Mouse (Mus musculus): ENCODE measurements around the gene Tmco4. TPM values are rescaled to one million over a fixed set of nuclear protein-coding genes. Genes with fewer than 3 reads are reported as not detected.

The Tmco4 gene
- polyA plus RNA-seq, 1 experiment: 3.2 TPM

DNA sequence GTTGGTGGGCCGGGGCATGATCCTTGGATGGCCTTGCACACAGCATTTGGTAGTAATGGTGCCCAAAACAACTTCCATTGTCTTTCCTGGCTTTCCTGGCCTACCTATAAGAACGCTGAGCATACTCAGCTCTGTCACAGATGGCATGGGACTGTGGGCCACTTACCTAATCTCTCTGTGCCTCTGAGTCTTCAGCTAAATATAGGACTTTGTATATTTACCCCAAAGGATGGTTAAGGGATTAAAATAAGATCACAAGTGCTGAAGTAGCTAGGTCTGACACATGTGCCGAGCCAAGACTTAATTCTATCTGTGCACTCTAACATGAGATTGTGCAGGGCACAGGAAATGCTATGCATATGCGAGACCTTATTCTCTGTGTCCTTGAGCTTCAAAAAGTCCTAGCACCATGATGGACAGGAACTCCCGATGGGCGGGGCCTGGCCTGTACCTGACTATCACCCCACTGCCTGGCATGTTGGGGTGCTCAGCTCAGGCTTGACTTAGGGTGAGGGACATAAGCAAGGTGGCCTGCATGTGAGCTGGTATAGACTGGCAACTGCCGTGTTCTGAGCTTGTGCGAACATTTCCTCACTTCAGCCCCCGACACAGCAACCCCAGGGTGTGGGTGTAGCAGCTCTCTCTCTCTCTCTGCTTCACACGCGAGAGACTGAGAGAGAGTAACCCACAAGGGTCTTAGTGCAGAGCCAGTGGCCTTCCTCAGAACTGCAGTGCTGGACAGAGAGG lies 60.7 kb downstream of the Tmco4 start:
- peaks cover 11% of the 10 kb centered on the region for H3K36me3 ChIP-seq (replicated peaks; ENCODE audit: low read length)
- H3K4me1 ChIP-seq: no peaks in the 10 kb centered on the region
- peaks cover 18% of the 10 kb centered on the region for H3K27me3 ChIP-seq (replicated peaks)
- TF ChIP-seq GATA1 (IDR thresholded peaks at IDR 0.05; ENCODE audit: borderline replicate concordance, low read length): no peak
- TF ChIP-seq FLI1 (IDR thresholded peaks at IDR 0.05; ENCODE audit: low read length): no peak
- peaks cover 24% of the 10 kb centered on the region for H3K9me3 ChIP-seq
- H3K4me3 ChIP-seq (replicated peaks): no peak overlapping the region

DNA sequence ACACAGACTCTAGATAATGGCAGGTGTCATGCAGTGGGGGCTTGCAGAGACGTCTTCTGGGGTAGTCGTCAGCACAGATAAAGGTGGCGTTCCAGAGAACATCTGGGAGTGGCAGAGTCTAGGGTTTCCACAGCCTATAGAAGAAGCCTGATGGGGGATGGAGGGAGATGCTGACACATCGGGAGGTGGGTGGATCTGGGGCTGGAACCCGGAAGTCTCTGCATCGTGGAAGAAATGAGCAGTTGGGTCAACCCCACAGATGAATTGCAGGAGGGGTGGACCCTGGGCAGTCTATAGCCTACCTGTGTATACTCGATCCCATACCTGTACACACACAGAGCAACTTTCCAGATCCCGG lies 61.3 kb downstream of the Tmco4 start:
- TF ChIP-seq FLI1 (IDR thresholded peaks at IDR 0.05; ENCODE audit: low read length) (no peak), GATA1 (IDR thresholded peaks at IDR 0.05; ENCODE audit: borderline replicate concordance, low read length) (no peak)
- H3K4me3 ChIP-seq (replicated peaks): no peak overlapping the region
- H3K27me3 ChIP-seq (replicated peaks): peaks cover 22% of the 10 kb centered on the region
- H3K4me1 ChIP-seq: no peaks in the 10 kb centered on the region
- H3K36me3 ChIP-seq (replicated peaks; ENCODE audit: low read length): peaks cover 11% of the 10 kb centered on the region
- peaks cover 24% of the 10 kb centered on the region for H3K9me3 ChIP-seq

DNA sequence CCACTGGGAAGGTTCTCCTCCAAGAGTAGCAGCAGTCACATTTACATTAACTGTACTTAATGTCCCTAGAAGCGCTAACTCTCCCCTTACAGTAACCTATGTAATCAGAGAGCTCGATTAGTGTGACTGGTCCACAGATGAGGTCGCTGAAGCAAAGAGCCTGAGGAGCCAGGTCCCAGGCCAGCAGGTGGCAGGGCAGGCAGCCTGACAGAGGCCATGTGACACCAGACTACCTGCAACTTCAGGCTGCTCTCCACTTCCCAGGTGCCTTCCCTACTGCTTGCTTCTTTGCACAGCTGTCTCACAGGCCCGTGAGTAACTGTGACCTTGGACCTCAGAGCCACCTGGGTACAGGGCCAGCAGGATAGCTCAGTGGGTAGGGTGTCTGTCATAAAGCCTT lies 61.9 kb downstream of the Tmco4 start:
- Histone ChIP-seq H3K9me3 (peaks cover 24% of the 10 kb centered on the region), H3K4me3 (replicated peaks) (no peak overlapping the region), H3K27me3 (replicated peaks) (peaks cover 27% of the 10 kb centered on the region), H3K4me1 (no peaks in the 10 kb centered on the region), H3K36me3 (replicated peaks; ENCODE audit: low read length) (peaks cover 11% of the 10 kb centered on the region)
- no peak for TF ChIP-seq FLI1 (IDR thresholded peaks at IDR 0.05; ENCODE audit: low read length)
- TF ChIP-seq GATA1 (IDR thresholded peaks at IDR 0.05; ENCODE audit: borderline replicate concordance, low read length): no peak

DNA sequence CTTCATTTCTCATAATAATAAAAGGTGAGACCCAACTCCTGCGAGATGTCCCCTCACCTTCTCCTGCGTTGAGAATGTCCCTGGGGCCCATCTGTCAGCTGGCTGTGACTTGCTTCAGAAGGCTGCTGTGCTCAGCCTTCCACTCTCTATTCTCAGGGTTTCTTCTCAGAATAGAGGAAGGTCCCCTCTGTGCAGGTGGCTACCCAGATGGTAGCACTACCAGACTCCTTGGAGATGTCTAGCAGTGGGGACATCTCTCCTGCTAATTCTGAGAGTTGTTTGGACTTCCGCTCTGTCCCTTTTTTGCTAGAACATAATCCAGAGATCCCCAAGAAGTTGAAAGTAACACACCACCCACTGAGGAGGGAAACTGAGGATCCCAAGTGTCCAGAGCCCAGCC lies 62.3 kb downstream of the Tmco4 start:
- Histone ChIP-seq H3K4me3 (replicated peaks) (no peak overlapping the region), H3K9me3 (peaks cover 24% of the 10 kb centered on the region), H3K4me1 (no peaks in the 10 kb centered on the region), H3K36me3 (replicated peaks; ENCODE audit: low read length) (peaks cover 11% of the 10 kb centered on the region), H3K27me3 (replicated peaks) (peaks cover 28% of the 10 kb centered on the region)
- TF ChIP-seq GATA1 (IDR thresholded peaks at IDR 0.05; ENCODE audit: borderline replicate concordance, low read length): no peak
- TF ChIP-seq FLI1 (IDR thresholded peaks at IDR 0.05; ENCODE audit: low read length): no peak

DNA sequence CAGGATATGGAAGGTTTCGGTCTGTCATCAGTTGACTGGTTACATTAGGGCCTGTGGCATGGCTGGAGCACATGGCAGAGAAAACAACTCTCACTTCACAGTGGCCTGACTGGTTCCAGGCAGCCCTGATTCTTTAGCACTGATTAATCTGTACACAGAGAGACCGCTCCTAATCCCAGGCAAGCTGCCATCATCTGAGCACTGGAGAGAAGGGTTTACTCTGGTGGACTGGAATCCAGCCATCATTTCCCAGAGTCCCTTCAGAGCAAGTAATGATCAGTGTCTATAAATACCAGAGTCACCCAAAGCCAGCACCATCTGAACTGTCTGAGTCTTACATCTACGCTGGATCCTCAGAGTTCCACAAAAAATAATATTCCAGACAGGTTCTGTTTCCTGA lies 63.1 kb downstream of the Tmco4 start:
- TF ChIP-seq FLI1 (IDR thresholded peaks at IDR 0.05; ENCODE audit: low read length) (no peak), GATA1 (IDR thresholded peaks at IDR 0.05; ENCODE audit: borderline replicate concordance, low read length) (no peak)
- H3K4me3 ChIP-seq (replicated peaks): no peak overlapping the region
- H3K36me3 ChIP-seq (replicated peaks; ENCODE audit: low read length): peaks cover 11% of the 10 kb centered on the region
- H3K4me1 ChIP-seq: no peaks in the 10 kb centered on the region
- H3K9me3 ChIP-seq: peaks cover 24% of the 10 kb centered on the region
- peaks cover 30% of the 10 kb centered on the region for H3K27me3 ChIP-seq (replicated peaks)

DNA sequence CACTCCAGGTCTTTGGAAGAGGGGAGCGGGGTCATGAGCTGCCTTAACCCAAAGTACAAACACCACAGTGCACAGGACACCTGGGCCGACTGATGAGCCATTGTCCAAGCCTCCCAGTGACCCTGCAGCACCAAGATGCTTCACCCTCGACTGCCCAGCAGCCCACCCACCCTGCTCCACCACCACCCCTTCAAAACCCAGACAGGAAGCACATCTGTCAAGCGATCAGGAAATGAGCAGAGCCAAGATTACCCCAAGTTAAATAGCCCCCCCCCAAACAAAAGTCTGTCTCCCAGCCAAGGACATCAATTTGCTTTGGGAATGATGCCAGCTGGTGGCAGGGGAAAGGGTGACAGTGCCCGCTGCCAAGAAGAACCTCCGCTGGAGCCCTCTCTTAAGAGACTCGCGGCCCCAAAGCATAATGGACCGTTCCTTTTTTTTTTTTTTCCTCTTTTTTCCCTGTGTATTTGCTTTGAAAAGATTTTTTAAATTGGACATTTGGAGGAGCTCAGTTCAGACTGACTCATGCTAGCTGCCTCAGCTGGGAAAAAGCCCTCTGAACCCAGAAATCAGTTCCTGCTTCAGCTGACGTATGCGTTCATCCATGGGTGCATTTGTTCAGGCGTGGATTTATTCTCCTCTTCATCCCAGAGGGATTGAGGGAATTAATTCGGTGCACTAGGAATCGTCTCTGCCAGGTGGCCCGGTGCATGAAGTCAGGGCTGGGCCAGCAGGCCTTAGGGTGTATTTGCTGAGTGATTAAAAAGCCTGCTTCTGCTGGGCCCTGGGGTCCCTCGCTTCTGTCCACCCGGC lies 65.3 kb downstream of the Tmco4 start:
- H3K9me3 ChIP-seq: peaks cover 24% of the 10 kb centered on the region
- peaks cover 11% of the 10 kb centered on the region for H3K36me3 ChIP-seq (replicated peaks; ENCODE audit: low read length)

DNA sequence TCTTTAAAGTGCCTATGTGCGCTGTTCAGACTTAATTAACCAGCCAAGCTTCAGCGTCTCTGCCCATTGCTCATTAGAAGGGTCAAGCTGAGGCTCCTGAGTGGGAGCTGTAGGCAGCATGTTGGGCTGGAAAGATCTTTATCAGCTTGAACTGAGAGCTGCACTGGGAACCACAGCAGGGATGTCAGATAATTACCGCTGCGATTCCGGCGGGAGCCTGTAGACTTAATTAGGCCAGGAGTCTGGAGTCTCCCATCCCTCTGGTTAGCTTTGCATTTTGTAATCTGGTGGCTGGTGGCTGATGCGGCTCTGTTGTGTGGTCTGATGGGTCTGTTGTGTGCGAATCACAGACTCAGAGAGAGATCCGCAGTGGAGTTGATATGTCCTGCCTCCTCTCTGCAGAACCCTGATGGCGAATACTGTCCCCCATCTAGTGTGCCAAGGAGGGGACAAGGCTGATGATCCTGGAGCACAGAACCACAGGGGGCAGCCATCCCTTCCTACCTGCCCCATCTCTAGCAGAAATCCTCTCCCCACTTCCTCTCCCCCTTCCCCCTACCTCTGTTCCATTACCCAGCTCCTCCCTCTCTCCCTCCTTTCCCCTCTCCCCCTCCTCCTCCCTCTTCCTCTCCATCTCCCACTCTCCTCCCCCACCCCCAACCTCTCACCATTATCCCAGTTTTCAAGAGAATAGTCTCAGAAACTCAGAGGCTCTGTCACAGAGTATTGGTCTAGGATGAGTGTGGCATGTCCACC lies 67.6 kb downstream of the Tmco4 start:
- TF ChIP-seq FLI1 (IDR thresholded peaks at IDR 0.05; ENCODE audit: low read length) (no peak), GATA1 (IDR thresholded peaks at IDR 0.05; ENCODE audit: borderline replicate concordance, low read length) (no peak)
- Histone ChIP-seq H3K36me3 (replicated peaks; ENCODE audit: low read length) (peaks cover 11% of the 10 kb centered on the region), H3K9me3 (peaks cover 38% of the 10 kb centered on the region)

More for the DNA sequence above, 65.3 kb downstream of the Tmco4 start:
- TF ChIP-seq FLI1 (IDR thresholded peaks at IDR 0.05; ENCODE audit: low read length): no peak
- TF ChIP-seq GATA1 (IDR thresholded peaks at IDR 0.05; ENCODE audit: borderline replicate concordance, low read length): no peak
- Histone ChIP-seq H3K27me3 (replicated peaks) (peaks cover 27% of the 10 kb centered on the region), H3K4me1 (no peaks in the 10 kb centered on the region), H3K4me3 (replicated peaks) (no peak overlapping the region)

DNA sequence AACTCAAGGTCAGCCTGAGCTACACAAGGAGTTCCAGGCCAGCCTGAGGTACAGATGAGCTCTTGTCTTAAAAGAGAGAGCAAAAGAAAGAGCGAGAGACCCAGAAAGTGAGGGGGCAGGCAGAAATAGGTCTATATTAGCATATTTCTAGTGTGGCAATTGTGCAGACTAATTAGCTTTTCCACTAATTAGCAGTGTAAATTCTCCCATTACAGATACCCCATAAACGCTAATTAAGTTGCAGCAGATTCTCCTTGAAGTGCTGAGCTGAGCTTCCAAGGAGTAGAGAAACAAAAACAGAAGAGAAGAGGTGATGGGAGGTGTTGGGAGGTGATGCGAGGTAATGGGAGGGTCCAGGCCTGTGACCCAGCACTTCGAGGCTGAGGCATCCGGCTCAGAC lies 69.9 kb downstream of the Tmco4 start:
- Histone ChIP-seq H3K9me3 (peaks cover 24% of the 10 kb centered on the region), H3K27me3 (replicated peaks) (peaks cover 22% of the 10 kb centered on the region), H3K4me1 (no peaks in the 10 kb centered on the region), H3K36me3 (replicated peaks; ENCODE audit: low read length) (no peaks in the 10 kb centered on the region), H3K4me3 (replicated peaks) (no peak overlapping the region)
- TF ChIP-seq FLI1 (IDR thresholded peaks at IDR 0.05; ENCODE audit: low read length) (no peak), GATA1 (IDR thresholded peaks at IDR 0.05; ENCODE audit: borderline replicate concordance, low read length) (no peak)

More for the DNA sequence above, 67.6 kb downstream of the Tmco4 start:
- Histone ChIP-seq H3K4me1 (no peaks in the 10 kb centered on the region), H3K4me3 (replicated peaks) (no peak overlapping the region), H3K27me3 (replicated peaks) (peaks cover 27% of the 10 kb centered on the region)

DNA sequence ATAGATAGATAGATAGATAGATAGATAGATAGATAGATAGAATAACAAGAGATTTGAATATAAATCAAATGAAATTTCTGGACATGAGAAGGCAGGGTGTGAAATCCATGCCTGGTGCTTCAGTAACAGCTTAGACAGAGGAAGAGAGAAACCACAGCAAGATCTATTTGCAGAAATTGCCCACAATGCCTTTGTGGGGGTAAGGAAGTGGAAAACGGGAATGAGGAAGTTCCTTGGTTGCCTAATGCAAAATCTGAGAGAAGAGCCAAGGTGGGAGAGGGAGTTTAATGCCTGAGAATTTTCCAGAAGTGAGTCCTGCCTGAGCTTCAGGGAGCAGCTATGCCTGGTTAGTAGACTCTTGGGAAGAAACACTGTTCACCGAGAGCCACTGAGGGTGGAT lies 70.9 kb downstream of the Tmco4 start:
- TF ChIP-seq GATA1 (IDR thresholded peaks at IDR 0.05; ENCODE audit: borderline replicate concordance, low read length) (no peak), FLI1 (IDR thresholded peaks at IDR 0.05; ENCODE audit: low read length) (no peak)
- Histone ChIP-seq H3K4me1 (no peaks in the 10 kb centered on the region), H3K36me3 (replicated peaks; ENCODE audit: low read length) (no peaks in the 10 kb centered on the region), H3K4me3 (replicated peaks) (no peak overlapping the region), H3K27me3 (replicated peaks) (peaks cover 24% of the 10 kb centered on the region), H3K9me3 (peaks cover 33% of the 10 kb centered on the region)
